Mouse (Mus musculus): ENCODE data around the gene Otub2.

The Otub2 gene

DNA sequence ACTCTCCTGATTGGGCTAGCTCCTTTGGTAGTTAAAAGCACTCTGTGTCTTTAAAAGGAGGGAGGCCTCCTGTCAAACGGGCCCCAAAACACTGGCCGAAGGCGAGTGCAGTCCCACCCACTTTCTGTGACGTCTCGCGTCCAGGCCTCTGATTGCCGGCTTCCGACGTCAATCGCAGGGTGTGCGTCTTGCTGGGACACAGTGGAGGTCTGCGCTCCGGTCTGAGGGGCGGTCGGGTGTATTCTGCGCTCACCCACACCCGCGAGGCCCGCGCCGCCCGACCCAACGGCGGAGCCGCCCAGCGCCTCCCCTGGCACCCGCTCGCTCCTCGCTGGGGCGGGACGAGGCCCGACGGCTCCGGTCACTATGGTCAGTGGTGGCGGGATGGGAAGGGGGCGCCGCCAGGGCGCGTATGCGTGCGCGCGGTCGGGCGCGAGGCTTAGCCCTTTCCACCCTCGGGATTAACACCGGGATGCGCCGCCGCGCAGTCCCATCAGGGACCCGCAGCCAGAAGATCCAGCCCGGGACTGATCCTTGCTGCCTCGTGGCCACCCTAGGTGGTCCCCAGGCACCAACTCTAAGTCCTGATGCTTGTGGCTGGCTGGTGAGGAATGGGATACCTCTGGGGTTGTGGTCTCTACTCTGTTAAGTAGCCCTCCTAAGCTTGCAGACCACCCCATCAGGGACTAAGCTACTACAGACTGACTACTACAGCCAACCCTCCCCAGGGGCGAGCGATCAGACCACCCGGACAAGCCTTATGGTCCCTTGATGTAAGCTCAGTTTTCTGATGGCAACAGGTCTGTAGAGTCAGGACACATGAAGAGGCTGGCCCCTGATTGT, at the start of gene Otub2:
Gene Otub2, plus strand, starts transcription at position 178 of the 843 bp plus-strand sequence.
- peak; percentile 95 for DNase-seq (ENCODE audit: low read depth, low spot score)
- no peaks in the 10 kb centered on the region for H3K27me3 ChIP-seq (ENCODE audit: control insufficient read depth, insufficient read depth, low read length, poor library complexity, severe bottlenecking)
- H3K36me3 ChIP-seq (ENCODE audit: control insufficient read depth, insufficient read depth, low read length, poor library complexity, severe bottlenecking): no peaks in the 10 kb centered on the region

DNA sequence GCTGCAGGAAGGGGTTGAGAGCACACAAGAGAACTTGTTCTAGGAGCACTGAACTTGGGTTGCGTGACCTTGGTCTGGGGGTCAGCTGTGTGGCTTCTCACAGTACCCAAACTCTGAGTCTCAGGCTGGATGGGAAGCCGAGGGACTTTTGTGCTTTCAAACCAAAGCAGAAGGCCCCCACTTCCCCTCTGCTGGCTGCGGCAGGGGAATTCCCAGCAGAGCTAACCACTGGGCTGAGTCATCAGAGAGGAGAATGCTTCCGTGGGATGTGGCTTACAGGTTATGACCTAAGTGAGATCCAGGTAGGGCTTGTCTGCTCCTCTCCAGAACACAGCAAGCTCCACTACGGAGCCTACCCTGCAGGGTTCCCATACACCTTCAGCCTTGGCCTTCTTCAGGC, 47.3 kb upstream of the Otub2 start:
- Histone ChIP-seq H3K27me3 (ENCODE audit: control insufficient read depth, insufficient read depth, low read length, poor library complexity, severe bottlenecking) (no peaks in the 10 kb centered on the region), H3K36me3 (ENCODE audit: control insufficient read depth, insufficient read depth, low read length, poor library complexity, severe bottlenecking) (no peaks in the 10 kb centered on the region)
- peak; percentile 87 for DNase-seq (ENCODE audit: low read depth, low spot score)

DNA sequence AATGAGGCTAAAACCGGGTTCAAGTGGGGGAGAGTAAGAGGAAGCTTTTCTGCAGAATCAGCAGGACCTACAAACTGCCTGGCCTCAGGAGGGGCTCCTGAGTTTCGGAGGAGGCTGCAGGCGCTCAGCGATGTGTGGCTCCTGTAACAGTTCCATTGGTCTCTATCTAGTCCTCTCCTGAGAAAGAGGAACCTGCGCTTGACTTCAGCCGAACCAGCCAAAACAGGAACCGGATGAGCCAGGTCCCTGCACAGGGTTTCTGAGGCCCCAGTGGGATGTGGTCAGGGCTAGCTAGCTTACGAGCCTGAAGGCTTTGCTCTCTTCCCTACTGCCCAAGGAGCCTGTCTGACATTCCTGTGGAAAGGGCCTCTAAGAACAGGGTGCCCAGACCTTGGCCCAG, 45.0 kb upstream of the Otub2 start:
- H3K36me3 ChIP-seq (ENCODE audit: control insufficient read depth, insufficient read depth, low read length, poor library complexity, severe bottlenecking): no peaks in the 10 kb centered on the region
- H3K27me3 ChIP-seq (ENCODE audit: control insufficient read depth, insufficient read depth, low read length, poor library complexity, severe bottlenecking): no peaks in the 10 kb centered on the region
- DNase-seq (ENCODE audit: low read depth, low spot score): peak; percentile 89

DNA sequence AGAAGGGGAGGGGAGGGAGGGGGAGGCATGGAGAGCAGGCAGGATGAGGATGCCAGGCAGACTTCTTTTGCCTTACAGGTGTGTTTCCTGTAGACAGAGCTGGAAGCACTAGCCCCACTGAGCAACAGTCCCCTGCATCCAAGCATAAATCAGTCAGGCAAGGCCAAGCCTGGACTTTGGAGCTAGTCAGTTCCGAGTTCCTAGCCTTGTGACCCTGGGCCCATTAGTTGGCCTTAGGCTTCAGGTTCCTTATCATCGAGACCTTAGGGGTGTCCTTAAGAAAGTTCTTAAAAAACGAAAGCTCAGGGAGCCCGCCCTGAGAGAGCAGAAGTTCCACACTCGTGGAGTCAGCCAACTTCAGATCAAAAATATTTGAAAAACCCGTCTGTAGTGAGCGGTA, 43.5 kb upstream of the Otub2 start:
- DNase-seq (ENCODE audit: low read depth, low spot score): no peak
- H3K27me3 ChIP-seq (ENCODE audit: control insufficient read depth, insufficient read depth, low read length, poor library complexity, severe bottlenecking): no peaks in the 10 kb centered on the region
- no peaks in the 10 kb centered on the region for H3K36me3 ChIP-seq (ENCODE audit: control insufficient read depth, insufficient read depth, low read length, poor library complexity, severe bottlenecking)

DNA sequence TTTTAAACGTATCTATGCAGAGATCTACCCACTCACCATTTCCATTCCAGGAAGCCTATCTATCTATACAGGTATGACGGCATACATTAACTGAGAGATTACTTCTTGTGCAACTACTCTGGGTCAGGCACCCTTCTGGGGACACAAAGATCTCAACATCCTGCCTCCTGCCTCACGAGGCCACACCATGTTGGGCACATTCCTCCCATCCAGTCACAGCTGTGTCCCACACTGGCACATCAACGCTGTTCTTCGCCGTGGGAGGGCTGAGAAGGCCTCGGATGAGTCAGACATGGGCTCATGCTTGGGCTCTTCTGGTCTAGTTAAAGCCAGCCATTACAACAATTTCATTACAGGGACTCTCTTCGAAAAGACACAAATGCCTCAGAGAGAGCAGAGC, 41.5 kb upstream of the Otub2 start:
- no peaks in the 10 kb centered on the region for H3K36me3 ChIP-seq (ENCODE audit: control insufficient read depth, insufficient read depth, low read length, poor library complexity, severe bottlenecking)
- no peak for DNase-seq (ENCODE audit: low read depth, low spot score)
- H3K27me3 ChIP-seq (ENCODE audit: control insufficient read depth, insufficient read depth, low read length, poor library complexity, severe bottlenecking): no peaks in the 10 kb centered on the region

DNA sequence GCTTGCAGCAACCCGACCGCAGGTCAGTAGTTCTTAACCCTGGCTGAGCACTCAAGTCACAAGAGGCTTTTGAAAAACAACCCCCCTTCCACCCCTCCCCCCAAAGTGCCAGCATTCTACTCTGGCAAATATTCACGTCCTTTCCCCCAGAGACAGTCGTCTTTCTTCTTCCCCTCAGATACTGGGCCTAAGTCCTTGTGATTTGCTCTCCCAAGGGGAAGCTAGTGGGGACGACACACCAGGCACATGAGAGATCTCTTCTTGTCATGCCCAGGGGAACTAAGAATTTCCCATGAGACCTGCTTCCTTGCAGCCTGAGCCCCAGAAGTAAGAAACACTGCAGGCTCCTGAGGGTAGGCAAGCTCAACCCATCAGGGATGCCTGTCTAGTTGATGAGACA, 41.1 kb upstream of the Otub2 start:
- Histone ChIP-seq H3K36me3 (ENCODE audit: control insufficient read depth, insufficient read depth, low read length, poor library complexity, severe bottlenecking) (no peaks in the 10 kb centered on the region), H3K27me3 (ENCODE audit: control insufficient read depth, insufficient read depth, low read length, poor library complexity, severe bottlenecking) (no peaks in the 10 kb centered on the region)
- peak; percentile 51 for DNase-seq (ENCODE audit: low read depth, low spot score)

DNA sequence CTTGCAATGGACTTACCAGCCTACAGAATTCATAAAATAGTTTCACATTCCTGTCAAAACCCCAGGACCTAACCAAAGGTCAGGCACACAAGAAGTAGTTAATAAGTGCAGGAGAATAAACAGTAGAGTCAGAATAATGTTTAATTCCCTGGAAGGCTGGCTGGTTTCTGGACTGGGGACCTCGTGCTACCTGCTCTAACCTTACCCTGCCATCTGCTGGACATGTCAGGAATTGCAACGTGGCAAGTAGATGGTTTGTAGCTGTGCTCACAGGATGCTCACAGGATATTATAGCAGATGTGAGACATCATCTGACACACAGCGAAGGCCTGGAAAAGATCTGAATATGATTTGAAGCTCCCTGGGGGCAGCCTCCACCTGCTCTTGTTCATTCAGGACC, 40.0 kb upstream of the Otub2 start:
- Histone ChIP-seq H3K36me3 (ENCODE audit: control insufficient read depth, insufficient read depth, low read length, poor library complexity, severe bottlenecking) (no peaks in the 10 kb centered on the region), H3K27me3 (ENCODE audit: control insufficient read depth, insufficient read depth, low read length, poor library complexity, severe bottlenecking) (no peaks in the 10 kb centered on the region)
- peak; percentile 93 for DNase-seq (ENCODE audit: low read depth, low spot score)

DNA sequence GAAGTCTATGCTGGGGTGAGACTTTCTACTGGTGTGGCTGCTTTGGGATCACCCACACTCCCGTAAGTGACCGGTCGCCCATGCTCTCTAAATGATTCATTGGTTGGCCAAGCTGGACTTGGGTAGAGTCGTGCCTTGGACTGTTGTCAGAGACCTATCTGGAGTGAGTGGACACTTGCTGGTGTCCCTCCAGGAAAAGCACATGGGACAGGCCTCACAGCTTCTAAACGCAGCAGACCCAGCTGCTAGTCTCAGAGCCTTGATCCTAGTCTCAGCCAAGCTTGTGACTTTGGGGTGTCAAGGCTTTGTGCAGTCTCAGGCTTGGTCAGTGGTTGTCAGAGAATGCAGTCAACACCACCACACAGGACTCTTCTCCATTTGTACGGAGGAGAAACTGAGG, 35.7 kb upstream of the Otub2 start:
- no peaks in the 10 kb centered on the region for H3K36me3 ChIP-seq (ENCODE audit: control insufficient read depth, insufficient read depth, low read length, poor library complexity, severe bottlenecking)
- no peak for DNase-seq (ENCODE audit: low read depth, low spot score)
- no peaks in the 10 kb centered on the region for H3K27me3 ChIP-seq (ENCODE audit: control insufficient read depth, insufficient read depth, low read length, poor library complexity, severe bottlenecking)

DNA sequence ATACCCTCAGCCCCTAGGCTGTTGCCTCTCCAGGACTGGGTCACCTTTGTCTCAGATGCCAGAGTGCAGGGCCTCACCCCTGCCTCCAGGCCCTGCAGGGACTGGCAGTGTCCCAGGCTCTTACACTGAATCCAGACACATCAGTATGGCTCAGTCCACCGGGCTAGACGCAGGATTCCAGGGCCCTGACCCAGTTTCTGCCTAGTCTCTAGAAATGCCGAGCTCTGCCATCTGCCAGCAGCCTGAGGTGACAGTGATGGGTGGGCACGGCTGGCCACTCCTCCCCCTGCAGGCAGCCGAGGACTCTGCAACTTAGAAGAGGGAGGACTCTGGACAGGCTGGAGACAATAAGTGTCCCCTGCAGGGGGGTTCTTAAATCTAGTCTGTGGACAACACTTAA, 34.9 kb upstream of the Otub2 start:
- Histone ChIP-seq H3K27me3 (ENCODE audit: control insufficient read depth, insufficient read depth, low read length, poor library complexity, severe bottlenecking) (no peaks in the 10 kb centered on the region), H3K36me3 (ENCODE audit: control insufficient read depth, insufficient read depth, low read length, poor library complexity, severe bottlenecking) (no peaks in the 10 kb centered on the region)
- DNase-seq (ENCODE audit: low read depth, low spot score): peak; percentile 44

DNA sequence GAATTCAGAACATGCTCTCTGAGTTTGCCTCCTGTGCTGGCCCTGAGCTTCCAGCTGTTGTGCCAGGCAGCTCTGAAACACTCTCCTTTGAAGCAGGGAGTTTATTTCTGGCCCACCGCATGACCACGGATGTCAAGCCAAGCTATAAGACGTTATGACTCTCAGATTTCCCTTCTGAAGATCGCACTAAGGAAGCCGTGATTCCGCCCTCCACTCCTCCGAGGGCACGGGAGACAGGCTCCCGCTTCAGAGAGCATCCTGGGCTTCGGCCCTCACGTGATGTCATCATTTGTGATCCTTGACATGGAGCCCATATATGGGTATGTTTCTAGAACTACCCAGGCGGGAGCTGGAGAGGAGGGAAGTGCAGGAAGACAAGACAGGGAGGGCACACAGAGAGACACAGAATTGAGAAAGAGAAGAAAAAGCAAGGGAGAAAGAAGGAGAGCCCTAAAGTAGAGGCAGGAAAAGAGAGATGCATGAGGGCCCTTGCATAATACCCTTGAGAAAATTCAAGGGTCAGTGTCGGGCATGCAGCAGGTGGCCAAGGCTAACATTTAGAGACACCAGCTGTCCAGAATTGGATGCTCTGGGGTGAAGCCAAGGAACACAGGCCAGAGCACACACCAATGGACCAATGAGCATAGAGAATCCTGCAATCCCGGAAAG, 32.6 kb upstream of the Otub2 start, which contains the start of gene Asb2:
Gene Asb2, minus strand, starts transcription at position 256 of the 669 bp plus-strand sequence.
- H3K36me3 ChIP-seq (ENCODE audit: control insufficient read depth, insufficient read depth, low read length, poor library complexity, severe bottlenecking): no peaks in the 10 kb centered on the region
- no peaks in the 10 kb centered on the region for H3K27me3 ChIP-seq (ENCODE audit: control insufficient read depth, insufficient read depth, low read length, poor library complexity, severe bottlenecking)
- DNase-seq (ENCODE audit: low read depth, low spot score): no peak

DNA sequence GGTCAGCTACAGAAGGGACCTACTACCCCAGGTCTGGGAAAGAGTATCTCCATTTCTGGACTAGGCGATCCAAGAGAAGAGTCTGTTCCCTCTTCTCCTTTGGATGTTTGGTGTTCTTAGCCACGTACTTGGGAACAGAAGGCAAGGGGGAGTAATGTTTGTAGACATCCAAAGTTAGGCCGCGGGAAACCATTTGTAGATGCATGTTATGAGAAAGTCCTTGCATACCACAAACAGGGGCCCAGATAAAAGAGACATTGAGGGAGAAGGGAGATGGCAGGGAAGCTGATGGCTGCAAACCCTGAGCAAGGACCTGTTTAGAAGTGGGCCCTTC, 32.1 kb upstream of the Otub2 start:
- DNase-seq (ENCODE audit: low read depth, low spot score): no peak
- H3K36me3 ChIP-seq (ENCODE audit: control insufficient read depth, insufficient read depth, low read length, poor library complexity, severe bottlenecking): no peaks in the 10 kb centered on the region
- no peaks in the 10 kb centered on the region for H3K27me3 ChIP-seq (ENCODE audit: control insufficient read depth, insufficient read depth, low read length, poor library complexity, severe bottlenecking)

DNA sequence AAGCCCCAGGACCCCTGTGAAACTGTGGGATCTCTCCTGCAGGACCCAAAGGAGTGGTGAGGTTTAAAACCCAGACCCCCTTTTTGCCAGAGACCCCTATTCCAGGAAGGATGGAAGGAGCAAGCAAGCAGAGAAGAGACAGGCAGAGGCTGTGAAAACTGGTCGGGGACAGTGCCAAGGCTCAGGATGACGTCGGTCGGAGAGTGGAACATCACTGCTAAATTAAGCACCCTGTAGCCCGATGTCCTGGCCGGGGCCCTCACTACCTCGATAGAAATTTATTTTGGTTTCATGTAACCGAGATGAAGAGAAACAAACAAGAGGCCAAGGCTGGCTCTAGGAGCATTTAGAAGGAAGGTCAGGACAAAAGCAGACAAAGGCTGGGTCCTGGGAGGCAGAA, 30.3 kb upstream of the Otub2 start:
- DNase-seq (ENCODE audit: low read depth, low spot score): no peak
- Histone ChIP-seq H3K36me3 (ENCODE audit: control insufficient read depth, insufficient read depth, low read length, poor library complexity, severe bottlenecking) (no peaks in the 10 kb centered on the region), H3K27me3 (ENCODE audit: control insufficient read depth, insufficient read depth, low read length, poor library complexity, severe bottlenecking) (no peaks in the 10 kb centered on the region)

DNA sequence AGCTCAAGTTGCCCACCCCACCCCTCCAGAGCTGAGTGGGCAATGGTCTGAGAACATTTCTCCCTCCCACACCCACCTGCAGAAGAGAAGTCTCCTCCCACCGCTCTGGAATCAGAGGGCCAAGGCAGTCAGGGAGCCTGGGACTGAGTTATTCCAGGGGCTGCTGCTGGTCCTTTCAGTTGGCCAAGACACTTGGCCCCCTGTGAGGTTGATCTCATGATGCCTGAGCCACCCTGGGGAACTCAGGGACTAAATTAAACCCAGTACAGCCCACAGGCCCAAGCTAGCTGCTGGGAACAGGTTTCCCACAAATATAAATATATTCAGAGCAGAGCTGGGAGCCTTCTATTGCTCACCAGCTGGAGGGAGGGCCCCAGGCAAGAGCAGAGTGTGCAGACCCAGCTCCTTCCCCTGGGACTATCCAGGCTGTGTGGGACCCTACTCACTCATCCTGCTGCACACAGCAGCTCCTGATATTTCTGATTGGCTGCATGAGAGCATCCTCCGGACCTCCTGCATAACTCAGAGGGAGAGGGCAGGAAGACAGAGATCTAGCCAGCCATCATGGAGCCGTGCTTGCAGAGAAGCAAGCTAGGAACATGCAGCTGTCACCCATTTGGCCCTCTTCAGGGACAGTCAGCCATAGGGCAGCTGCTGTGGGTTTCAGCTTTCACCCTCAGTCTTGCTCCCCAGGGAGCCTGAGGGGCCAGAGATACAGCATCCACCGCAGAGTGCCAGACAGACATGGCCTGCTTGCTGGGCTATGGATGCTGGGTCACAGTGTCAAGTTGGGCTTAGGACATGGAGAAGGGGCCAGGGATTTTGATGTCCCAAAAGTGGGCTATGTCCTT, 29.3 kb upstream of the Otub2 start:
- DNase-seq (ENCODE audit: low read depth, low spot score): no peak
- no peaks in the 10 kb centered on the region for H3K36me3 ChIP-seq (ENCODE audit: control insufficient read depth, insufficient read depth, low read length, poor library complexity, severe bottlenecking)
- no peaks in the 10 kb centered on the region for H3K27me3 ChIP-seq (ENCODE audit: control insufficient read depth, insufficient read depth, low read length, poor library complexity, severe bottlenecking)

DNA sequence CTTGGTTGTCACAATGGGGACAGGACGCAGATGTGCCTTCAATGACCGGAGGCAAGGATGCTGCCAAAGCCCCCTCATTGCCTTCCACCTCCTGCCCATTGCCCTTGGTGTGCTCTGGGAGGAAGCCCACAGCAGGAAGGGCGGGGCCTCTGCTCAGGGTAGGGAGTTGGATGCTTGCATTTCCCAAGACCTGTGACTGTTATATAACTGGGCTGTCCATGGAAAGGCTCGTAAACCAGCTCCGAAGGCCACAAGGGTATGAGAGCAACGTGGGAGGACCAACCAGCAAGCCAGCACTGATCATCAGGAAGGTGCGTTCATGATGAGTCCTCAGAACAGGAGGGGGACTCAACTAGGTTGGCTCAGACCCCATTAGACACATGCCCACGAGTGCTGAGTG, 27.7 kb upstream of the Otub2 start:
- DNase-seq (ENCODE audit: low read depth, low spot score): no peak
- no peaks in the 10 kb centered on the region for H3K36me3 ChIP-seq (ENCODE audit: control insufficient read depth, insufficient read depth, low read length, poor library complexity, severe bottlenecking)
- H3K27me3 ChIP-seq (ENCODE audit: control insufficient read depth, insufficient read depth, low read length, poor library complexity, severe bottlenecking): no peaks in the 10 kb centered on the region

All from splenic B cell, adult 2 months (primary cell).